Mouse (Mus musculus): ENCODE results near the gene Tmem150a. TPM values are rescaled to one million over a fixed set of nuclear protein-coding genes. Genes with fewer than 3 reads are reported as not detected.

Tmem150a gene
- polyA plus RNA-seq, 1 experiment from 2014 or later, result 17.1 TPM

- WGBS, result 55% methylated on average over 6 of the region's 6 CpGs
- Histone ChIP-seq H3K27me3 (ENCODE audit: control insufficient read depth, insufficient read depth, low read length) (no peaks in the 10 kb centered on the region), H3K4me2 (ENCODE audit: low read length) (peak overlapping the region; percentile 83), H3K27ac (replicated peaks; ENCODE audit: low read depth, low read length) (no peak overlapping the region), H3K9ac (replicated peaks; ENCODE audit: low read length) (no peak overlapping the region; the same call in 1 of the 2 replicates), H3K36me3 (ENCODE audit: control insufficient read depth, insufficient read depth, low read length) (peaks cover 28% of the 10 kb centered on the region), H3K9me3 (ENCODE audit: control insufficient read depth, low read length) (no peaks in the 10 kb centered on the region), H3K4me3 (replicated peaks; ENCODE audit: low read depth, low read length) (peak overlapping the region; percentile 95), H3K4me1 (ENCODE audit: control insufficient read depth, insufficient read depth, low read length) (peaks cover 35% of the 10 kb centered on the region)
- no peak for ATAC-seq (ENCODE audit: low FRiP score, low TSS enrichment)
- DNase-seq, result no peak
Observed at GRCm38 (mm10) chr6:72345633-72346032, 9.6 kb upstream of the Tmem150a start.

- Histone ChIP-seq H3K9me3 (ENCODE audit: control insufficient read depth, low read length) (no peaks in the 10 kb centered on the region), H3K27me3 (ENCODE audit: control insufficient read depth, insufficient read depth, low read length) (no peaks in the 10 kb centered on the region), H3K36me3 (ENCODE audit: control insufficient read depth, insufficient read depth, low read length) (peaks cover 34% of the 10 kb centered on the region), H3K4me3 (replicated peaks; ENCODE audit: low read depth, low read length) (no peak overlapping the region), H3K27ac (replicated peaks; ENCODE audit: low read depth, low read length) (no peak overlapping the region), H3K4me1 (ENCODE audit: control insufficient read depth, insufficient read depth, low read length) (peaks cover 35% of the 10 kb centered on the region), H3K4me2 (ENCODE audit: low read length) (peak overlapping the region; percentile 71; the same call in 1 of the 2 replicates), H3K9ac (replicated peaks; ENCODE audit: low read length) (no peak overlapping the region)
- 85% methylated on average over 4 of the region's 4 CpGs for WGBS
- ATAC-seq (ENCODE audit: low FRiP score, low TSS enrichment) (no peak), DNase-seq (no peak)
Observed at GRCm38 (mm10) chr6:72346261-72346660, 9.0 kb upstream of the Tmem150a start.

GRCm38 (mm10) chr6:72347166-72347941 lies 7.9 kb upstream of the Tmem150a start, which contains the start of gene 0610030E20Rik:
Gene 0610030E20Rik, plus strand, starts transcription at chr6:72347317.
- H3K9me3 ChIP-seq (ENCODE audit: control insufficient read depth, low read length), result no peaks in the 10 kb centered on the region
- H3K4me2 ChIP-seq (ENCODE audit: low read length), result peak within 1 kb of the TSS; percentile 71
- ATAC-seq (ENCODE audit: low FRiP score, low TSS enrichment) (peak; percentile 57; the same call in 1 of the 2 replicates), DNase-seq (peak; percentile 88)
- H3K4me1 ChIP-seq (ENCODE audit: control insufficient read depth, insufficient read depth, low read length), result peaks cover 35% of the 10 kb centered on the region
- no peaks in the 10 kb centered on the region for H3K27me3 ChIP-seq (ENCODE audit: control insufficient read depth, insufficient read depth, low read length)
- H3K4me3 ChIP-seq (replicated peaks; ENCODE audit: low read depth, low read length), result peak within 1 kb of the TSS; percentile 86
- H3K27ac ChIP-seq (replicated peaks; ENCODE audit: low read depth, low read length), result peak within 1 kb of the TSS; percentile 86
- under 1% methylated on average over 72 of the region's 72 CpGs for WGBS
- peaks cover 30% of the 10 kb centered on the region for H3K36me3 ChIP-seq (ENCODE audit: control insufficient read depth, insufficient read depth, low read length)
- peak within 1 kb of the TSS; percentile 87 for H3K9ac ChIP-seq (replicated peaks; ENCODE audit: low read length)

GRCm38 (mm10) chr6:72348411-72348810 lies 6.8 kb upstream of the Tmem150a start:
- peak overlapping the region; percentile 87; the same call in 1 of the 2 replicates for H3K9ac ChIP-seq (replicated peaks; ENCODE audit: low read length)
- H3K4me1 ChIP-seq (ENCODE audit: control insufficient read depth, insufficient read depth, low read length), result peaks cover 34% of the 10 kb centered on the region
- 78% methylated on average over 10 of the region's 10 CpGs for WGBS
- peak overlapping the region; percentile 86; the same call in 1 of the 2 replicates for H3K4me3 ChIP-seq (replicated peaks; ENCODE audit: low read depth, low read length)
- H3K9me3 ChIP-seq (ENCODE audit: control insufficient read depth, low read length), result no peaks in the 10 kb centered on the region
- no peak overlapping the region for H3K27ac ChIP-seq (replicated peaks; ENCODE audit: low read depth, low read length)
- no peak for DNase-seq
- no peaks in the 10 kb centered on the region for H3K27me3 ChIP-seq (ENCODE audit: control insufficient read depth, insufficient read depth, low read length)
- H3K36me3 ChIP-seq (ENCODE audit: control insufficient read depth, insufficient read depth, low read length), result peaks cover 32% of the 10 kb centered on the region
- H3K4me2 ChIP-seq (ENCODE audit: low read length), result peak overlapping the region; percentile 71
- no peak for ATAC-seq (ENCODE audit: low FRiP score, low TSS enrichment)

GRCm38 (mm10) chr6:72350214-72350613 lies 5.0 kb upstream of the Tmem150a start:
- ATAC-seq (ENCODE audit: low FRiP score, low TSS enrichment), result no peak
- WGBS, result 99% methylated on average over 2 of the region's 2 CpGs
- H3K36me3 ChIP-seq (ENCODE audit: control insufficient read depth, insufficient read depth, low read length), result peaks cover 32% of the 10 kb centered on the region
- no peak overlapping the region for H3K4me3 ChIP-seq (replicated peaks; ENCODE audit: low read depth, low read length)
- no peaks in the 10 kb centered on the region for H3K27me3 ChIP-seq (ENCODE audit: control insufficient read depth, insufficient read depth, low read length)
- no peak for DNase-seq
- H3K9ac ChIP-seq (replicated peaks; ENCODE audit: low read length), result no peak overlapping the region
- H3K9me3 ChIP-seq (ENCODE audit: control insufficient read depth, low read length), result no peaks in the 10 kb centered on the region
- peaks cover 29% of the 10 kb centered on the region for H3K4me1 ChIP-seq (ENCODE audit: control insufficient read depth, insufficient read depth, low read length)
- H3K4me2 ChIP-seq (ENCODE audit: low read length), result no peak overlapping the region
- no peak overlapping the region for H3K27ac ChIP-seq (replicated peaks; ENCODE audit: low read depth, low read length)

- H3K4me3 ChIP-seq (replicated peaks; ENCODE audit: low read depth, low read length), result no peak overlapping the region
- no peak for ATAC-seq (ENCODE audit: low FRiP score, low TSS enrichment)
- peaks cover 32% of the 10 kb centered on the region for H3K36me3 ChIP-seq (ENCODE audit: control insufficient read depth, insufficient read depth, low read length)
- no peak for DNase-seq
- no peak overlapping the region for H3K4me2 ChIP-seq (ENCODE audit: low read length)
- 80% methylated on average over 5 of the region's 5 CpGs for WGBS
- H3K4me1 ChIP-seq (ENCODE audit: control insufficient read depth, insufficient read depth, low read length), result peaks cover 20% of the 10 kb centered on the region
- no peak overlapping the region for H3K9ac ChIP-seq (replicated peaks; ENCODE audit: low read length)
- H3K27me3 ChIP-seq (ENCODE audit: control insufficient read depth, insufficient read depth, low read length), result no peaks in the 10 kb centered on the region
- no peaks in the 10 kb centered on the region for H3K9me3 ChIP-seq (ENCODE audit: control insufficient read depth, low read length)
- H3K27ac ChIP-seq (replicated peaks; ENCODE audit: low read depth, low read length), result no peak overlapping the region
Observed at GRCm38 (mm10) chr6:72352636-72353405, 2.4 kb upstream of the Tmem150a start.

- H3K9ac ChIP-seq (replicated peaks; ENCODE audit: low read length), result no peak overlapping the region; the same call in 1 of the 2 replicates
- H3K4me3 ChIP-seq (replicated peaks; ENCODE audit: low read depth, low read length), result no peak overlapping the region
- ATAC-seq (ENCODE audit: low FRiP score, low TSS enrichment), result no peak
- peaks cover 11% of the 10 kb centered on the region; the same call in 1 of the 2 replicates for H3K4me1 ChIP-seq (ENCODE audit: control insufficient read depth, insufficient read depth, low read length)
- DNase-seq, result no peak
- H3K27ac ChIP-seq (replicated peaks; ENCODE audit: low read depth, low read length), result no peak overlapping the region
- no peaks in the 10 kb centered on the region for H3K27me3 ChIP-seq (ENCODE audit: control insufficient read depth, insufficient read depth, low read length)
- no peaks in the 10 kb centered on the region for H3K9me3 ChIP-seq (ENCODE audit: control insufficient read depth, low read length)
- H3K4me2 ChIP-seq (ENCODE audit: low read length), result no peak overlapping the region; the same call in 1 of the 2 replicates
- H3K36me3 ChIP-seq (ENCODE audit: control insufficient read depth, insufficient read depth, low read length), result peaks cover 34% of the 10 kb centered on the region
- WGBS, result 81% methylated on average over 1 of the region's 1 CpGs
Observed at GRCm38 (mm10) chr6:72354025-72354424, 1.2 kb upstream of the Tmem150a start.

GRCm38 (mm10) chr6:72356001-72356532 lies 820 bp downstream of the Tmem150a start:
- 37% methylated on average over 8 of the region's 8 CpGs for WGBS
- no peaks in the 10 kb centered on the region for H3K27me3 ChIP-seq (ENCODE audit: control insufficient read depth, insufficient read depth, low read length)
- H3K4me1 ChIP-seq (ENCODE audit: control insufficient read depth, insufficient read depth, low read length), result peaks cover 15% of the 10 kb centered on the region; the same call in 1 of the 2 replicates
- ATAC-seq (ENCODE audit: low FRiP score, low TSS enrichment), result peak; percentile 2; the same call in 1 of the 2 replicates
- H3K4me3 ChIP-seq (replicated peaks; ENCODE audit: low read depth, low read length), result peak overlapping the region; percentile 59
- H3K4me2 ChIP-seq (ENCODE audit: low read length), result peak overlapping the region; percentile 59
- H3K36me3 ChIP-seq (ENCODE audit: control insufficient read depth, insufficient read depth, low read length), result peaks cover 28% of the 10 kb centered on the region
- peak overlapping the region; percentile 68 for H3K9ac ChIP-seq (replicated peaks; ENCODE audit: low read length)
- no peak overlapping the region for H3K27ac ChIP-seq (replicated peaks; ENCODE audit: low read depth, low read length)
- no peaks in the 10 kb centered on the region for H3K9me3 ChIP-seq (ENCODE audit: control insufficient read depth, low read length)
- DNase-seq, result no peak
